Mouse (Mus musculus): Measurements from ENCODE around the gene Sorbs1.
A peak's percentile ranks its signal among the peaks of the same experiment; 100 is the strongest.

The Sorbs1 gene

GRCm38 (mm10) chr19:40477445-40477941 is 36.1 kb downstream of the Sorbs1 start:
- no peak for DNase-seq

GRCm38 (mm10) chr19:40476491-40476890 is 37.1 kb downstream of the Sorbs1 start:
- no peak for DNase-seq

GRCm38 (mm10) chr19:40471526-40472245 is 41.9 kb downstream of the Sorbs1 start:
- DNase-seq: peak; percentile 92

- DNase-seq: no peak
Observed at GRCm38 (mm10) chr19:40469792-40470191, 43.8 kb downstream of the Sorbs1 start.

GRCm38 (mm10) chr19:40468308-40468707 is 45.3 kb downstream of the Sorbs1 start:
- DNase-seq: no peak

- no peak for DNase-seq
Observed at GRCm38 (mm10) chr19:40467810-40468209, 45.8 kb downstream of the Sorbs1 start.

- DNase-seq: no peak
Observed at GRCm38 (mm10) chr19:40465339-40465738, 48.2 kb downstream of the Sorbs1 start.

- DNase-seq: no peak
Observed at GRCm38 (mm10) chr19:40464408-40464807, 49.2 kb downstream of the Sorbs1 start.

- DNase-seq: no peak
Observed at GRCm38 (mm10) chr19:40462892-40463291, 50.7 kb downstream of the Sorbs1 start.

- no peak for DNase-seq
Observed at GRCm38 (mm10) chr19:40462481-40462880, 51.1 kb downstream of the Sorbs1 start.

- no peak for DNase-seq
Observed at GRCm38 (mm10) chr19:40461662-40462061, 51.9 kb downstream of the Sorbs1 start.

GRCm38 (mm10) chr19:40460854-40461490 is 52.6 kb downstream of the Sorbs1 start:
- DNase-seq: no peak

- no peak for DNase-seq
Observed at GRCm38 (mm10) chr19:40459338-40459737, 54.2 kb downstream of the Sorbs1 start.

- no peak for DNase-seq
Observed at GRCm38 (mm10) chr19:40458806-40459205, 54.8 kb downstream of the Sorbs1 start.

- no peak for DNase-seq
Observed at GRCm38 (mm10) chr19:40455248-40455647, 58.3 kb downstream of the Sorbs1 start.

GRCm38 (mm10) chr19:40454096-40454495 is 59.5 kb downstream of the Sorbs1 start:
- DNase-seq: no peak

- no peak for DNase-seq
Observed at GRCm38 (mm10) chr19:40452201-40452600, 61.4 kb downstream of the Sorbs1 start.

- DNase-seq: no peak
Observed at GRCm38 (mm10) chr19:40451307-40451706, 62.3 kb downstream of the Sorbs1 start.

GRCm38 (mm10) chr19:40446525-40446924 is 67.1 kb downstream of the Sorbs1 start:
- no peak for DNase-seq

GRCm38 (mm10) chr19:40442377-40442776 is 71.2 kb downstream of the Sorbs1 start:
- DNase-seq: no peak

- no peak for DNase-seq
Observed at GRCm38 (mm10) chr19:40440951-40441350, 72.6 kb downstream of the Sorbs1 start.

- DNase-seq: no peak
Observed at GRCm38 (mm10) chr19:40438907-40439306, 74.7 kb downstream of the Sorbs1 start.

- no peak for DNase-seq
Observed at GRCm38 (mm10) chr19:40437651-40438068, 75.9 kb downstream of the Sorbs1 start.

- DNase-seq: no peak
Observed at GRCm38 (mm10) chr19:40436465-40437200, 76.9 kb downstream of the Sorbs1 start.
